Mouse (Mus musculus): ENCODE measurements around the gene Cldn7. TPM values are rescaled to one million over a fixed set of nuclear protein-coding genes. Genes with fewer than 3 reads are reported as not detected.
A peak's percentile ranks its signal among the peaks of the same experiment; 100 is the strongest.

Gene Cldn7
- polyA plus RNA-seq, 1 experiment from 2014 or later = 196 TPM

- Histone ChIP-seq H3K4me3 (ENCODE audit: low read depth, low read length) (no peak overlapping the region), H3K4me1 (ENCODE audit: control insufficient read depth, insufficient read depth, low read length) (no peaks in the 10 kb centered on the region; the same call in 1 of the 2 replicates), H3K27ac (ENCODE audit: low read length) (no peak overlapping the region), H3K27me3 (ENCODE audit: control insufficient read depth, insufficient read depth, low read length) (no peaks in the 10 kb centered on the region), H3K36me3 (ENCODE audit: control insufficient read depth, insufficient read depth, low read length) (peaks cover 21% of the 10 kb centered on the region), H3K4me2 (replicated peaks; ENCODE audit: low read depth, low read length) (0 out of 2 replicates have a peak overlapping the region, but pooled peaks have one; percentile 55), H3K9ac (replicated peaks; ENCODE audit: low read depth, low read length) (no peak overlapping the region), H3K9me3 (ENCODE audit: control insufficient read depth, low read depth, low read length) (no peaks in the 10 kb centered on the region)
- WGBS = 59% methylated on average over 13 of the region's 13 CpGs
- no peak for ATAC-seq (ENCODE audit: insufficient number of reproducible peaks, insufficient read depth, low FRiP score, low read depth)
Measured at GRCm38 (mm10) chr11:69945216-69945615, 19.4 kb upstream of the Cldn7 start.

- Histone ChIP-seq H3K4me1 (ENCODE audit: control insufficient read depth, insufficient read depth, low read length) (no peaks in the 10 kb centered on the region; the same call in 1 of the 2 replicates), H3K36me3 (ENCODE audit: control insufficient read depth, insufficient read depth, low read length) (peaks cover 21% of the 10 kb centered on the region), H3K27ac (ENCODE audit: low read length) (peak overlapping the region; percentile 77; the same call in 1 of the 2 replicates), H3K4me3 (ENCODE audit: low read depth, low read length) (peak overlapping the region; percentile 46), H3K9me3 (ENCODE audit: control insufficient read depth, low read depth, low read length) (no peaks in the 10 kb centered on the region), H3K9ac (replicated peaks; ENCODE audit: low read depth, low read length) (no peak overlapping the region), H3K4me2 (replicated peaks; ENCODE audit: low read depth, low read length) (peak overlapping the region; percentile 55), H3K27me3 (ENCODE audit: control insufficient read depth, insufficient read depth, low read length) (no peaks in the 10 kb centered on the region)
- 84% methylated on average over 18 of the region's 18 CpGs for WGBS
- no peak for ATAC-seq (ENCODE audit: insufficient number of reproducible peaks, insufficient read depth, low FRiP score, low read depth)
Measured at GRCm38 (mm10) chr11:69945997-69946891, 18.3 kb upstream of the Cldn7 start.

GRCm38 (mm10) chr11:69947337-69948065, 17.1 kb upstream of the Cldn7 start:
- Histone ChIP-seq H3K27me3 (ENCODE audit: control insufficient read depth, insufficient read depth, low read length) (no peaks in the 10 kb centered on the region), H3K27ac (ENCODE audit: low read length) (peak overlapping the region; percentile 77), H3K4me1 (ENCODE audit: control insufficient read depth, insufficient read depth, low read length) (no peaks in the 10 kb centered on the region; the same call in 1 of the 2 replicates), H3K9me3 (ENCODE audit: control insufficient read depth, low read depth, low read length) (no peaks in the 10 kb centered on the region), H3K9ac (replicated peaks; ENCODE audit: low read depth, low read length) (peak overlapping the region; percentile 47), H3K4me3 (ENCODE audit: low read depth, low read length) (peak overlapping the region; percentile 46), H3K36me3 (ENCODE audit: control insufficient read depth, insufficient read depth, low read length) (peaks cover 20% of the 10 kb centered on the region), H3K4me2 (replicated peaks; ENCODE audit: low read depth, low read length) (peak overlapping the region; percentile 55)
- WGBS = 2% methylated on average over 29 of the region's 29 CpGs
- peak; percentile 29 for ATAC-seq (ENCODE audit: insufficient number of reproducible peaks, insufficient read depth, low FRiP score, low read depth)

GRCm38 (mm10) chr11:69948066-69948762, 16.4 kb upstream of the Cldn7 start, which contains the start of gene Slc2a4:
TSS of gene Slc2a4 (minus strand) at chr11:69948188.
- ATAC-seq (ENCODE audit: insufficient number of reproducible peaks, insufficient read depth, low FRiP score, low read depth) = peak; percentile 93
- no peaks in the 10 kb centered on the region for H3K27me3 ChIP-seq (ENCODE audit: control insufficient read depth, insufficient read depth, low read length)
- H3K9me3 ChIP-seq (ENCODE audit: control insufficient read depth, low read depth, low read length) = no peaks in the 10 kb centered on the region
- H3K9ac ChIP-seq (replicated peaks; ENCODE audit: low read depth, low read length) = peak within 1 kb of the TSS; percentile 47
- H3K4me3 ChIP-seq (ENCODE audit: low read depth, low read length) = peak within 1 kb of the TSS; percentile 46
- under 1% methylated on average over 34 of the region's 34 CpGs for WGBS
- peak within 1 kb of the TSS; percentile 77 for H3K27ac ChIP-seq (ENCODE audit: low read length)
- H3K4me2 ChIP-seq (replicated peaks; ENCODE audit: low read depth, low read length) = peak within 1 kb of the TSS; percentile 55
- peaks cover 17% of the 10 kb centered on the region for H3K36me3 ChIP-seq (ENCODE audit: control insufficient read depth, insufficient read depth, low read length)
- no peaks in the 10 kb centered on the region; the same call in 1 of the 2 replicates for H3K4me1 ChIP-seq (ENCODE audit: control insufficient read depth, insufficient read depth, low read length)

GRCm38 (mm10) chr11:69948763-69949150, 15.8 kb upstream of the Cldn7 start:
- H3K4me2 ChIP-seq (replicated peaks; ENCODE audit: low read depth, low read length) = peak overlapping the region; percentile 55
- H3K27ac ChIP-seq (ENCODE audit: low read length) = peak overlapping the region; percentile 77
- no peaks in the 10 kb centered on the region for H3K27me3 ChIP-seq (ENCODE audit: control insufficient read depth, insufficient read depth, low read length)
- peak overlapping the region; percentile 28; the same call in 1 of the 2 replicates for H3K9ac ChIP-seq (replicated peaks; ENCODE audit: low read depth, low read length)
- no peaks in the 10 kb centered on the region; the same call in 1 of the 2 replicates for H3K4me1 ChIP-seq (ENCODE audit: control insufficient read depth, insufficient read depth, low read length)
- H3K36me3 ChIP-seq (ENCODE audit: control insufficient read depth, insufficient read depth, low read length) = peaks cover 17% of the 10 kb centered on the region
- H3K9me3 ChIP-seq (ENCODE audit: control insufficient read depth, low read depth, low read length) = no peaks in the 10 kb centered on the region
- ATAC-seq (ENCODE audit: insufficient number of reproducible peaks, insufficient read depth, low FRiP score, low read depth) = peak; percentile 34; the same call in 1 of the 2 replicates
- peak overlapping the region; percentile 46 for H3K4me3 ChIP-seq (ENCODE audit: low read depth, low read length)
- under 1% methylated on average over 14 of the region's 14 CpGs for WGBS

- ATAC-seq (ENCODE audit: insufficient number of reproducible peaks, insufficient read depth, low FRiP score, low read depth) = no peak
- Histone ChIP-seq H3K9ac (replicated peaks; ENCODE audit: low read depth, low read length) (no peak overlapping the region), H3K4me1 (ENCODE audit: control insufficient read depth, insufficient read depth, low read length) (no peaks in the 10 kb centered on the region; the same call in 1 of the 2 replicates), H3K4me2 (replicated peaks; ENCODE audit: low read depth, low read length) (no peak overlapping the region), H3K36me3 (ENCODE audit: control insufficient read depth, insufficient read depth, low read length) (no peaks in the 10 kb centered on the region), H3K4me3 (ENCODE audit: low read depth, low read length) (no peak overlapping the region), H3K27ac (ENCODE audit: low read length) (no peak overlapping the region), H3K27me3 (ENCODE audit: control insufficient read depth, insufficient read depth, low read length) (no peaks in the 10 kb centered on the region), H3K9me3 (ENCODE audit: control insufficient read depth, low read depth, low read length) (no peaks in the 10 kb centered on the region)
- WGBS = 39% methylated on average over 4 of the region's 4 CpGs
Measured at GRCm38 (mm10) chr11:69950807-69951459, 13.6 kb upstream of the Cldn7 start.

- no peak overlapping the region for H3K27ac ChIP-seq (ENCODE audit: low read length)
- no peaks in the 10 kb centered on the region for H3K9me3 ChIP-seq (ENCODE audit: control insufficient read depth, low read depth, low read length)
- 43% methylated on average over 1 of the region's 1 CpGs for WGBS
- no peak for ATAC-seq (ENCODE audit: insufficient number of reproducible peaks, insufficient read depth, low FRiP score, low read depth)
- no peaks in the 10 kb centered on the region; the same call in 1 of the 2 replicates for H3K4me1 ChIP-seq (ENCODE audit: control insufficient read depth, insufficient read depth, low read length)
- no peaks in the 10 kb centered on the region for H3K36me3 ChIP-seq (ENCODE audit: control insufficient read depth, insufficient read depth, low read length)
- no peaks in the 10 kb centered on the region for H3K27me3 ChIP-seq (ENCODE audit: control insufficient read depth, insufficient read depth, low read length)
- no peak overlapping the region for H3K9ac ChIP-seq (replicated peaks; ENCODE audit: low read depth, low read length)
- H3K4me2 ChIP-seq (replicated peaks; ENCODE audit: low read depth, low read length) = no peak overlapping the region
- H3K4me3 ChIP-seq (ENCODE audit: low read depth, low read length) = no peak overlapping the region
Measured at GRCm38 (mm10) chr11:69952274-69952673, 12.3 kb upstream of the Cldn7 start.
